Mouse (Mus musculus) limb, embryonic 10.5 days (tissue): ENCODE measurements around the gene Sptb. TPM values are rescaled to one million over a fixed set of nuclear protein-coding genes. Genes with fewer than 3 reads are reported as not detected.

Experiments
- DNase-seq: peaks from one replicate; pipeline ENCODE4 v3.0.0-alpha.2; 2017; ENCODE audit warnings: low spot score
- H3K27ac ChIP-seq: fragments of 300-500 bp; sonication (generic); 2 replicates; pipeline ENCODE4 v1.5.1; 2016; ENCODE audit warnings: mild to moderate bottlenecking
- H3K27me3 ChIP-seq: fragments of 300-500 bp; sonication (generic); 2 replicates; pipeline ENCODE4 v1.6.1; 2016; ENCODE audit warnings: low read depth, mild to moderate bottlenecking; ENCODE audit not compliant: poor library complexity, severe bottlenecking
- H3K36me3 ChIP-seq: fragments of 300-500 bp; sonication (generic); 2 replicates; pipeline ENCODE4 v1.6.1; 2016; ENCODE audit warnings: mild to moderate bottlenecking, moderate library complexity
- H3K4me1 ChIP-seq: fragments of 300-500 bp; sonication (generic); 2 replicates; pipeline ENCODE4 v1.6.1; 2016
- H3K4me3 ChIP-seq: fragments of 300-500 bp; sonication (generic); 2 replicates; pipeline ENCODE4 v1.5.1; 2016; ENCODE audit warnings: mild to moderate bottlenecking, moderate library complexity
- H3K9me3 ChIP-seq: fragments of 300-500 bp; sonication (generic); replicated peaks from 2 replicates; pipeline ENCODE4 v1.6.1; 2016; ENCODE audit warnings: mild to moderate bottlenecking
- WGBS: fragments of 180-500 bp; shearing (Covaris S2); methylation state at CpG from one replicate; pipeline ENCODE4 v1.1.7; 2016; 5-methylcytosine and 5-hydroxymethylcytosine counted together
- polyA plus RNA-seq: library from polyadenylated mRNA; unstranded; fragments of >200 nt; fragmentation: Nextera tagmentation; extraction: Ambion mirVana; gene quantifications from 2 replicates; pipeline ENCODE4 v1.2.1, GENCODE M21; 2016

Sptb gene
- polyA plus RNA-seq, 1 experiment from 2014 or later, result 3.7 TPM

DNA sequence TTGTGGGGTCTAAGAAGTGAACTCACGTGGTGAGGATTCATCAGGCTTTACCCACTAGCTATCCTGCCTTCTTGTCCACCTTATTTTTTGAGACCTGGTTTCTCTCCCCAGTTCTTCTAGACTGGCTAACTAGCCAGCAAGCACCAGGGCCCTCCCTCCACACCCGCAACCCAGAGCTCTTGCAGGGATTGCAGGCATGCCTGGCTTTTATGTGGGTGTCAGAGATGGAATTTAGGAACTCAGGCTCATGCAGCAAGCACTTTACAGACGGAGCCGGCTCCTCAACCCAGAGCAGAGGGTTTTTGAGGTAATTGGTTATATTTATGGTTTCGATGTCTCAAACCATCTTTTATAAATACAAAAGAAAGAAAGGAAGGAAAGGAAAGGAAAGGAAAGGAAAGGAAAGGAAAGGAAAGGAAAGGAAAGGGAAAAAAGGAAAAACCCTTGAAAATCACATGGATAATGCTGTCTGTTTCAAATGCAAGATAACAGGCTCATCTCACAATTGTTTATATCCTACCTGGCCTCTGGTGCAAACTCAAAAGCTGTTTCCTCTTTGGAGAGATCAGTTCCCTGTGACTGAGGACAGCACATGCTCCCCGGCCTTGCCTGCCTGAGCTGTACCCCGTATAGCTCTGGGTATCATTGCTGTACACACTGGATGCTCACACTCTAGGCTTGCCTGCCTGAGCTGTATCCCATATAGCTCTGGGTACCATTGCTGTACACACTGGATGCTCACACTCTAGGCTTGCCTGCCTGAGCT is 41.5 kb downstream of the Sptb start:
- Histone ChIP-seq H3K9me3 (no peaks in the 10 kb centered on the region), H3K4me1 (peaks cover 19% of the 10 kb centered on the region), H3K4me3 (no peak overlapping the region), H3K36me3 (no peaks in the 10 kb centered on the region), H3K27ac (no peak overlapping the region), H3K27me3 (no peaks in the 10 kb centered on the region)
- WGBS, result 77% methylated on average over 7 of the region's 7 CpGs
- DNase-seq, result no peak

DNA sequence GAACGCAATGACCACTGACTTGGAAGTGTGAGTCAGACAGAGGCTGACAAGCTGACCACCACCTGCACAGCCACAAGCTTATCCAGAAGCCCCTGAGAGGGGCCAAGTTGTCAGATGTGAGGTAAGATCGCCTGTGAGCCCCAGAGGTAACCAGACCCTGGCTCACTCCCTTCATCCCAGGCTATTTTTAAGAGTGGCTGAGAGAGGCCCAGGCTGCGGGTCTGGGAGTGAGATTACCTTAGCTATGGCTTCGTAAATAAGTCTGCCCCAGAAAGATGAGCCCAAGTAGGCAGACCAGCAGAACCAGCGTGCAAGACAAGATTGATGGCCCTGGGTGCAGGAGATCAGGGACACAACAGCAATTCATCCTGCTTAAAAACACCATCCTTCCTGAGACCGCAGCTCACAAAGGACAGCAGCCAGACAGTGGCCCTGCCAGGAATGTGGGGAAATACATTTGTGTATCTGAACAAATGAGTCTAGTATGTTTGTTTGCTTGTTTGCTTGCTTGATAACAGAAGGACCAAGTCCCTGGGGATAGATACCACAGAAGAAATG is 58.5 kb downstream of the Sptb start:
- Histone ChIP-seq H3K9me3 (no peaks in the 10 kb centered on the region), H3K4me1 (no peaks in the 10 kb centered on the region), H3K27me3 (no peaks in the 10 kb centered on the region), H3K36me3 (no peaks in the 10 kb centered on the region), H3K4me3 (no peak overlapping the region), H3K27ac (no peak overlapping the region)
- no peak for DNase-seq
- 55% methylated on average over 6 of the region's 6 CpGs for WGBS

DNA sequence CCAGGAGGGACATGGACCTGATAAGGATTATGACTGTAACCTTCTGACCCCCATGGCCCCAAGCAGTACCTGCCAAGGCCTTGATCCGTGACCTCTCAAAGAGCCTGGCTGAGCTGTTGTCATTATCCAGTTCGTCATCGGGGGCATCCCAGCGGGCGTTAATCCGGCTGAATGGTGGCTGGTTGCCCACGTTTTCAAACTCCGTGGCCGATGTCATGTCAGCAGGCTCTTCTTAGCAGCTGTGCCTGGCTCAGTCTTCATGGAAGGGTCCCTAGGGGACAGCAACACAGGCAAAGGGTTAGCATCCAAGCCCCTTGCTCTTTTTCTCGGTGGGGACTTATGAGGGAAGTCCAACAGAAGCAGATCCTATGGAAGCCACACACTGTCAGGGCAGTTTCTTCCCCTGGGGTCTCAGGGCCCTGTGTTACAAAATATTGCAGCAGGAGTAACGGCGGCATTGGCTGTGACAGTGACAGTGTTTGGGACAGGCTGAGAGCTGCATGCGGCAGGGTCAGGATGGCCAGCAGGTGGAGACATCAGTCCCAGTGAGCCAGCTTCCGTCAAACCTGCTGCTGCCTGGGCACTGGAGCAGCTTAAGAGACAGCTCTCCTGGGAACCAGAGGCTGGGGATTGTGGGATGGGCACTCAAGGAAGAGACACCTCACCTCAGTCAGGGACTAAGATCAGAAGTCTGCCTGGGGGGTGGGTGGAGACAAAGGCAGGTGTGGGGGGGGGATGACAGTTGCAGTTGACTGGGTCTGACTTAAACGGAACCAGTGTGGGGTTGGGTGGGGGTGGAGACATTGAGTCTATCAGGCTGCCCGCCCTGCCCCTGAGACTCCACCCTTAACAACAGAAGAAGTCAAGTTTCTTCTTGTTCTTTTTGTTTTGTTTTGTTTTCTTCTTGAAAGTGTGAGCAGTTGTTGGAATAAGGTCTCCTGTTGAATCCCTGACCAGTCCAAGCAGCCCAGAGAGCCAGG is 60.3 kb downstream of the Sptb start:
- Histone ChIP-seq H3K36me3 (no peaks in the 10 kb centered on the region), H3K9me3 (no peaks in the 10 kb centered on the region), H3K27me3 (peaks cover 7% of the 10 kb centered on the region; the same call in 1 of the 2 replicates), H3K4me3 (no peak overlapping the region), H3K27ac (no peak overlapping the region), H3K4me1 (peaks cover 16% of the 10 kb centered on the region)
- 62% methylated on average over 16 of the region's 16 CpGs for WGBS
- peak; percentile 67 for DNase-seq

DNA sequence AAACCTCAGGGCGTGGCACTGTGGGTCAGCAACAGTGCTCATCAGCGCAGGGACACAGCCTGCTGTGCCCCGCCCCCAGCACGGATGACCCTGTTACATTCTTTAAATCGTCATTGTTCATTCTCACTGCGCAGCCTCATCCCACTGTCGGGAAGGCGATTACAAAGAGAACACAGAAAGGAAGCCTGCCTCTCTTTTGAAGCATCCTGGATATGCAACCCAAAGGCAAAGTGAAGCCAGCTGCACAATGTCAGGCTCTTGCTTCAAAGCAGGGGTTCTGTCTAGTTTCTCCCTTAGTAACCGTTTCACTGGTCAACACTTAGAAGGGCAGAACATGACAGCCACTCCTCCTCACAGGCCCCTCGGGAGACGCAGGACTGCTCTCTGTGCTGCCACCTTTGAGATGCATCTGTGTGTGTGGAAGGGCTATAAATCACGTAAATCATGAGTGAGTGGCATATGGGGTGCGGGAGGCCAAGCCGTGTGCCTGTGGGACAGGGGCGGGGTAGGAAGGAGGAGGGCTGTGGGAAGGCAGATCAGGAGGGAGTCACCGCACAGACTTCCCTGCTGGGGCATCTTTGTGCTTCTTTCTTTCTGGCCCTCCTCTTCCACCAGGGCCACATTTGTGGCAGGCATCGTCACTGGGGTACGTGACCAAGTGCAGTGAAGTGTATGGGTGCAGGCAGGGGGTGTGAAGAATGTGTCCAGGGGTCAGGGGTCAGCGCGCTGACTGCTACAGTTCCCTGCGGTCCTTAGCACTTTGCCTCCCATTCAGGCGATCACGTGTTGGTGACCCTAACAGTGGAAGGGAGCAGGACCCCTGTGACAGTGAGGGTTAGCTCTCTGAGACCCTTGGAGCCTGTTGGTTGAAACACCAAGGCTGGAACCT is 64.9 kb downstream of the Sptb start:
- peaks cover 37% of the 10 kb centered on the region for H3K4me1 ChIP-seq

DNA sequence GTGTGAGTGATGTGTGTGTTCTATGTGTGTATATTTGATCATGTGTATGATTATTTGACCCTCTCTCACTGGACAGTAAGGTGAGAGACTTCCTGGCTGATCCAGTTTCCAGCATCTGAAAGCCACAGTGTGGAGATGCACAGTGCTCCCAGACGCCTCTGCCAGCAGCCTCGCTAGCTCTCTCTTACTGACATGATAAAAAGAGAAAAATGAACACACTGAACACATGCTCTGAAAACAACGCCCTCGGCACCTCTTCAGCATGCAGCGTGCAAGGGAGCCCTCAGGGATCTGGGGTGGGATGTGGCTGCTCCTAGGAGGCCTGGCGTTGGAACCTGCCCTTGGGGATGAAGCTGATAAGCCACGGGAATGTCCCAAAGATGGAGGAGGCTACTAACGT is 66.7 kb downstream of the Sptb start:
- no peak for DNase-seq
- Histone ChIP-seq H3K4me1 (peaks cover 38% of the 10 kb centered on the region), H3K27me3 (peaks cover 19% of the 10 kb centered on the region; the same call in 1 of the 2 replicates), H3K36me3 (no peaks in the 10 kb centered on the region), H3K9me3 (no peaks in the 10 kb centered on the region), H3K4me3 (no peak overlapping the region), H3K27ac (no peak overlapping the region)
- 79% methylated on average over 8 of the region's 8 CpGs for WGBS

More for the DNA sequence above, 64.9 kb downstream of the Sptb start:
- Histone ChIP-seq H3K9me3 (no peaks in the 10 kb centered on the region), H3K27me3 (peaks cover 19% of the 10 kb centered on the region; the same call in 1 of the 2 replicates), H3K27ac (peak overlapping the region; percentile 30; the same call in 1 of the 2 replicates), H3K36me3 (no peaks in the 10 kb centered on the region), H3K4me3 (no peak overlapping the region)
- DNase-seq, result no peak
- 42% methylated on average over 23 of the region's 23 CpGs for WGBS

DNA sequence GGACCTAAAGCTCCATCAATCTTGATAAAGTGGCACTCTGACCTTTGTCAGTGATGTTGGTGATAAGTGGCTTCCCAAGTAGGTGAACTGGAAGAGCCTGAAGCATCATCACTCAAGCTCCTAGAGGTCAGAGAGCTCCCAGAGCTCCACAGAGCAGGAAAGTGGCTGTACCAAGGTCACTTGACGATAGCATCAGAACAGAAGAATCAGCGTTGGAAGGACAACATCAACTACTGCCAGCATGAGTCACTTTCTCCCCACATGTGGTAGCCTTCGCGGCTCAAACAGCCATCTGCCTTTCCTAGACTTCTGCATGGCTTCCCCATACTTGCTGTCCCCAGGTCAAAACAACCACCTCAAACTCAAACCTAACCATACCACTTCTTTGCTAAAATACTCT is 67.7 kb downstream of the Sptb start:
- 72% methylated on average over 4 of the region's 4 CpGs for WGBS
- Histone ChIP-seq H3K27me3 (peaks cover 19% of the 10 kb centered on the region; the same call in 1 of the 2 replicates), H3K27ac (no peak overlapping the region), H3K36me3 (no peaks in the 10 kb centered on the region), H3K9me3 (no peaks in the 10 kb centered on the region), H3K4me1 (peaks cover 38% of the 10 kb centered on the region), H3K4me3 (no peak overlapping the region)
- no peak for DNase-seq

DNA sequence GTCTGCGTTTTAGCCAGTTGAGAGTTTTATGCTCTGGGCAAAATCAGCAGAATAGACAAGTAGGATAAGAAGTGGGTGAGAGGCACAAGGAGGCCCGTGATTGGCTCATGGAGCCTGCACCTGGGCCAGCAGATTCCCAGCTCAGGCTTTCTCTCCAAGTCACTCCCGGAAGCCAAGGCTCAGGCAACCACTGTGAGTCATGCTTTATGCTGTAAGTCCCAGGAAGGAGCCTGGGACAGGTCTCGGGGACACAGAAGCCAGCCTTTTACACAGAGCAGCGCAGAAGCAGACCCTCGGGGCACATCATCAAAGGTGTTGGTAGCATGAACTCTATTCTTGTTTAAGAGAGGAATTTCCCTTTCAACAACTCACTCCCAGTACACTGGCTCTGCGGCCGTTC is 69.7 kb downstream of the Sptb start:
- Histone ChIP-seq H3K9me3 (no peaks in the 10 kb centered on the region), H3K4me3 (no peak overlapping the region), H3K4me1 (peaks cover 28% of the 10 kb centered on the region), H3K27me3 (peaks cover 18% of the 10 kb centered on the region; the same call in 1 of the 2 replicates), H3K27ac (no peak overlapping the region), H3K36me3 (no peaks in the 10 kb centered on the region)
- WGBS, result 40% methylated on average over 8 of the region's 8 CpGs
- no peak for DNase-seq

DNA sequence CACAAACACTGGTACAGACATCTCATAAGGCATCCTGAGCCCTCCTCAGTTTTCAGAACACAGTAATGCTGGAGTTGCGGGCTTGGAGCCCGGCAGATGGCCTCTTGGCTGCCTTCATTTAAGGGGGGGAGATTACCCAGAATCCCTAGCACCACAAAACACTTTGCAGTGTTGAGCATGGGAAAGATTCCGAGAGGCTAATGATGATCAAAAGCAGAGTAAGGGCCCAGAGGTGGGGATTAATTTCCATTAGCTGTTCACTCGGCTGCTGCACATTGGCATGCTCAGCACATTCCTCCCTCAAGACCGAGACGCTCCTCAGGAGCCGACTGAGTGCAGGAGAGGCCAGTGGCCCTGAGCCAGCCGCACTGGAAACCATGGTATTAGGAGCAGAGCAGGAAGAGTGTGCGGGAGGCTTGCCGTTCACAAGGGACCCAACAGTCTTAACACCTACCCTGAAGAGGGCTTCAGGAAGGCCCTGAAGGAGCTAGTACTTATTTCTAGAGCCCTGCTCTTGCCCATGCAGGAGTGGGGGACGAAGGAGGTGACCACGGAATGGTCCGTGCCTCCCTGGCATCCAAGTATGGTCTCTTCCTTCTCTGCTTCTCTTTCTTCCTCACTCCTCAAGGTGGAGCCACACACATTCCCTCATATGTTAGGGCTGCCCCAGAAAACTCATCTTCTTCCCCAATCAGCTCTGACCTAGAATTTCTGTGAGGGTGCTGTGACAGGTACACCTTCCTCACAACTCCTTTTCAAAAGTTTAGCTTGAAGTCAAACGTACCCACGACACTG is 75.3 kb downstream of the Sptb start:
- 68% methylated on average over 15 of the region's 15 CpGs for WGBS
- no peak for DNase-seq
- H3K27ac ChIP-seq, result no peak overlapping the region

DNA sequence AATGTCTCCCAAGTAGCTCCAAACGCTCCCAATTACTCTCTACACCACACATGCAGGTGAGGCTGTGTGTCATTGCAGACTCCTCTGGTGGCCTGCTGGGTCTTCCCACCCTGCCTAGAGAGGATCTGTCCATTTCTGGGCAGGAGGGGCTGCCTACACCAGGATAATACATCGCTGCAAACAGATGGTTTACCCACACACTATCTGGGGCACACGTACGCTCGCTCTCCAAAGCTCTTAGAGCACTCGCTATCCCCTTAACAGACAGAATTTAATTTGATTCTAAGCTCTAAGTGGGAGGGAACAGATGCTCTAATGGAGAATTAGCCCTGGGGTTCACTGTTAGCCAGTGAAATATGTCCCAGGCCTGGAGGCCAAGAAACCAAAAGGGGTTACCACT is 87.0 kb downstream of the Sptb start:
- Histone ChIP-seq H3K9me3 (no peaks in the 10 kb centered on the region), H3K4me3 (no peak overlapping the region), H3K4me1 (peaks cover 21% of the 10 kb centered on the region), H3K36me3 (no peaks in the 10 kb centered on the region), H3K27me3 (0 out of 2 replicates have a peak, but pooled peaks cover 6% of the 10 kb centered on the region), H3K27ac (no peak overlapping the region)
- no peak for DNase-seq
- 88% methylated on average over 6 of the region's 6 CpGs for WGBS

More for the DNA sequence above, 75.3 kb downstream of the Sptb start:
- no peak overlapping the region for H3K4me3 ChIP-seq
- no peaks in the 10 kb centered on the region for H3K36me3 ChIP-seq
- no peaks in the 10 kb centered on the region for H3K9me3 ChIP-seq
- H3K27me3 ChIP-seq, result no peaks in the 10 kb centered on the region
- peaks cover 4% of the 10 kb centered on the region; the same call in 1 of the 2 replicates for H3K4me1 ChIP-seq

DNA sequence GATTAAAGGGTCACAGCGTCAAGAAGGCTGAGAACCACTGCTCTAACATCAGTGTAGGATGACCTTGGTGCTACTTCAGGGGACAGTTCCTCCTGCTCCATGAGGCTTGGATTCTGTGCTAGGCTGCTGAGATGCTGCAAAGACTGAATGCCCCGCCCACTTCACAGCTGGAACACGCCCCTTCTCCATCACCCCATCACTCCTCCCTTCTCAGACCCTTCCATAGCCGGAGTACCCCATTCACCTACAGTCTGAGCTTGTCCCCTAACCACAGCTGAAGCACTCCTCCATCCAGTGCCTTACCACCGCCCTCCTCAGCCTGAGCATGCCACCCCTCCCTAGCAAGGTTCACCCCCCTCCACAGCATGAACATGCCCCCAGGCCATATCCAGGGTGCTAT is 90.5 kb downstream of the Sptb start:
- peaks cover 37% of the 10 kb centered on the region for H3K4me1 ChIP-seq
- no peak overlapping the region for H3K4me3 ChIP-seq
- 55% methylated on average over 5 of the region's 5 CpGs for WGBS
- H3K27me3 ChIP-seq, result 0 out of 2 replicates have a peak, but pooled peaks cover 6% of the 10 kb centered on the region
- no peak overlapping the region for H3K27ac ChIP-seq
- H3K36me3 ChIP-seq, result no peaks in the 10 kb centered on the region
- no peaks in the 10 kb centered on the region for H3K9me3 ChIP-seq
- DNase-seq, result no peak

DNA sequence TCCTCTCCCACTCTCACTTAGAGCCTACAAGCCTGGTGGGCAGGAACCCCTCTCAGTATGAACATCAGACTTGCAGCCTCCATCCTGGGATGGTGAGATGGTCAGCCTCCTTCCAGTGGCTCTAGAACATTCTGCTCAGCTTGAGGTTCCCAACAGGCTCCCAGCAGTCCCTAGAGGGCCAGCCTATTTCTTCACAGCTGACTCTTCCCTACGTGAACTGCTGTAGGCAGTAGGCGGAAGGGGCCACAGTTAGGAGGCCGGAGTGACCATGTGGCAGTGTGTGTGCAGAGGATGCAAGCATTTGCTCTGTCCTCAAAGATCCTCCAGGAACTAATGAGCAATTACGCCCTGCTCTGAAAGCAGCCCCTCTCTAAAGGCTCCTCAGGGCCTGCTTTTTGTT is 92.2 kb downstream of the Sptb start:
- no peak overlapping the region for H3K4me3 ChIP-seq
- no peaks in the 10 kb centered on the region for H3K36me3 ChIP-seq
- 74% methylated on average over 4 of the region's 4 CpGs for WGBS
- DNase-seq, result no peak
- H3K4me1 ChIP-seq, result peaks cover 43% of the 10 kb centered on the region
- H3K9me3 ChIP-seq, result no peaks in the 10 kb centered on the region
- H3K27ac ChIP-seq, result no peak overlapping the region
- H3K27me3 ChIP-seq, result 0 out of 2 replicates have a peak, but pooled peaks cover 6% of the 10 kb centered on the region
